Mouse (Mus musculus) large intestine, adult 2 months (tissue): ENCODE measurements around the gene Ptprm. TPM values are rescaled to one million over a fixed set of nuclear protein-coding genes. Genes with fewer than 3 reads are reported as not detected.

Source experiments
- DNase-seq: peaks from one replicate; pipeline ENCODE4 v3.0.0-alpha.2; 2012; ENCODE audit warnings: low read depth, low spot score
- WGBS: fragments of 180-500 bp; shearing (Covaris S2); methylation state at CpG from one replicate; pipeline ENCODE4 v1.1.7; 2018; 5-methylcytosine and 5-hydroxymethylcytosine counted together
- polyA plus RNA-seq: library from polyadenylated mRNA; depleted of rRNA; stranded (reverse); fragments of >200 nt; gene quantifications from 2 replicates; pipeline ENCODE4 v1.2.3, GENCODE M21; 2012

The Ptprm gene
- polyA plus RNA-seq, 1 experiment: 2.6 TPM

- 68% methylated on average over 12 of the region's 12 CpGs for WGBS
- no peak for DNase-seq
Observed at GRCm38 (mm10) chr17:67242774-67243495, 111.3 kb downstream of the Ptprm start.

- DNase-seq: no peak
- 64% methylated on average over 10 of the region's 10 CpGs for WGBS
Observed at GRCm38 (mm10) chr17:67241951-67242773, 112.1 kb downstream of the Ptprm start.

DNA sequence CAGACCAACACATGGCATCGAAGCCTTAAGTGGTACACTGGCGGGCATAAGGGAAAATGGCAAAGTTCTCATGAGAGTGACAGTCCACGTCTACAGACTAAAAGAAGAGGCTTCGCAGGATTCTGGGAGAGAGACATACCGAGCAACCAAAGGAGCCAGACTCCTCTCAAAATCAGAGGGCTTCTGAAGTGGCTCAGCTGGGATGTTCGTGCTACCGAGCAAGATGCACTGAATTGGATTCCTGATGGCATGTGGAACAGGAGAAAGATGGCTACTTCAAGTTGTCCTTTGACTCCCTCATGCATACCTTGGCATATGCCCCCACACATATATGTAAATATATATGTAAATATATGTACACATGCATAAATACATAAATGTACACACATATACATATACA lies 115.4 kb downstream of the Ptprm start:
- 95% methylated on average over 7 of the region's 7 CpGs for WGBS
- DNase-seq: no peak

DNA sequence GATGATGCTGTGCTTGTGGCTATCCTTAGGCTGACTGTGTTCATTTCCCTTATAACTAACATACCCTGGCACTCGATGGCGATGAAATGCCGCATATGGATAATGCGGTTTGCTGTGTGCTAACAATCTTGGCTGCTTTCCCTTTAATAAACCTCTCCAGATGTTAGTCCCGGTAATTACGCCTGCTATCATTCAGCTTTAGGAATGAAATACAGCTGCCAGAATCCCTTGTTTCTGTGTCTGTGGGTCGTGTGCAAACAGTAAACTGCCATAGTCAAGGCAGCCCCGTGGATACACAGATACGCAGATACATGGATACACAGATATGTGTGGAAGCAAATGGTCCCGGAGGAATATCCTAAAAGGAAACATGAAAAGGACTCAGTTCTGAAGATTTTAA lies 116.8 kb downstream of the Ptprm start:
- DNase-seq: no peak
- WGBS: 72% methylated on average over 10 of the region's 10 CpGs

GRCm38 (mm10) chr17:67233063-67233462 lies 121.2 kb downstream of the Ptprm start:
- DNase-seq: no peak

GRCm38 (mm10) chr17:67226991-67227390 lies 127.3 kb downstream of the Ptprm start:
- 69% methylated on average over 5 of the region's 5 CpGs for WGBS
- no peak for DNase-seq

More at GRCm38 (mm10) chr17:67233063-67233462, 121.2 kb downstream of the Ptprm start:
- WGBS: 74% methylated on average over 9 of the region's 9 CpGs

DNA sequence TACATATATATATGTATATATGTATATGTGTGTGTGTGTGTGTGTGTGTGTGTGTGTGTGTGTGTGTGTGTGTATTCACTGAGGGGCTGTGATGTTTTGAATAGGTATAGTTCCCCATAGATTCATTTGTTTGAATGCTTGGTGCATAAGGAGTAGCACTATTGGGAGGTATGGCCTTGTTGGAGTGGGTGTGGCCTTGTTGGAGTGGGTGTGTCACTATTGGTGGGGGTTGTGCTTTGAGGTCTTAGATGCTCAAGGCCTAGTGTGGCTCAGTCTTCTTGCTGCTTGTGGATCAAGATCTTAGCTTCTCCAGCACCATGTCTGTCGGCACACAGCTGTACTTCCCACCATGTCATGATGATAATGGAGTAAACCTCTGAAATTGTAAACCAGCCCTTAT lies 138.9 kb downstream of the Ptprm start:
- WGBS: 92% methylated on average over 1 of the region's 1 CpGs
- no peak for DNase-seq

- 62% methylated on average over 3 of the region's 3 CpGs for WGBS
- no peak for DNase-seq
Observed at GRCm38 (mm10) chr17:67213711-67214110, 140.5 kb downstream of the Ptprm start.

- WGBS: 33% methylated on average over 8 of the region's 8 CpGs
- DNase-seq: no peak
Observed at GRCm38 (mm10) chr17:67209676-67210344, 144.4 kb downstream of the Ptprm start.

DNA sequence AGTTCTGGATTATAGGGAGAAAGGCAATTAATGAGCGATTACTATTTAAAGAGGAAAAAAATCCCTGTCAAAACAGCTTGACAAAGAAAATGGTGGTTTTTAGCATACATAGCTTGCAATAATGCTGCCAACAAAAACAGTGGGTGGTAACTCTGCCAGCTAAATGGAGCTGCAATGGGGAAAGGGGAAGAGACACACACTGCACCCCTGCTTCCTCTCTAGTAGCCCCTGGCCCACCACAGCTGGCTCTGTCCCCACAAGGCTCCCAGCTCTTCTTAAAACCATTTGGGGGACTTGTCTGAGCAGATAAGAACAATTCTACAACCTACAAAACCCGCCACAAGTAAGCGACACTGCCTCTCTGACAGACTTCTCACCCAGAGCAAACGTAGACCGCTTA lies 145.7 kb downstream of the Ptprm start:
- no peak for DNase-seq
- WGBS: 70% methylated on average over 5 of the region's 5 CpGs

DNA sequence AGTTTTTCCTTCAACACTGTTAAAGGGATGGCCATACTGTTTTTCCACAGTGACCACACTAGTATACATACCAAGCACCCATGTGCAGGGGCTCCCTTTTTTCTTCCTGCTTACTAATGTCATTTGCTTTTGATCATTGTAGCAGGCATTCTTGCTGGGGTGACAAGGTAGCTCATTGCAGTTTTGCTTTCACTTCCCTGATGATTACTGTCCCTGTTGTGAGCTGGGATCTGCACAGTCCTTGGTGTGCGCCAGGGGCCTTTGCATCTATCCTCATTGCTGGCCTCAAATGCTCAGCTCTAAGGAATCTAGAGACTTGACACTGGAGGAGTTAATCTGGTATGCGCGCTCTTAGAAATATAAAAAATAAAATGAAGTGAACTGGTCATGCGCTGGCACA lies 147.3 kb downstream of the Ptprm start:
- DNase-seq: no peak
- WGBS: 92% methylated on average over 4 of the region's 4 CpGs

DNA sequence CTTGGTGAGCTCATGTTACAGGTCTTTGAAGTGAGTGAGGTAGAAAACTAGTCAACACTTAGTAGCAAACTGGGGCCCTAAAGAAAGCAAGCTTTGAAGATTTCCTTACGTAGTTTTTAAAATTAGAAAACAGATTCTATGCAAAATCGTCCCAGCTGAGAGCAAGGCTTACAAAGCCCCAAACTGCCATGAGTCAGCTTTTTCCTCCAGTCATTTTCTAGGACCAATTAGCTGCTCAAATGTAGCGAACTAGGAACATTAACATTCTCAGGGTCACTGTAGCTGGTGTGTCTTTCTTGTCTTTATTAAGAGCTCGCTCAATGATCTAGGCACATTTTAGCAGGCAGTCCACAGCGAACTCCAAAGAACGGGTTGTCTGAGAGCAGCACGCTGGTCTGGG lies 153.1 kb downstream of the Ptprm start:
- 76% methylated on average over 7 of the region's 7 CpGs for WGBS
- no peak for DNase-seq

DNA sequence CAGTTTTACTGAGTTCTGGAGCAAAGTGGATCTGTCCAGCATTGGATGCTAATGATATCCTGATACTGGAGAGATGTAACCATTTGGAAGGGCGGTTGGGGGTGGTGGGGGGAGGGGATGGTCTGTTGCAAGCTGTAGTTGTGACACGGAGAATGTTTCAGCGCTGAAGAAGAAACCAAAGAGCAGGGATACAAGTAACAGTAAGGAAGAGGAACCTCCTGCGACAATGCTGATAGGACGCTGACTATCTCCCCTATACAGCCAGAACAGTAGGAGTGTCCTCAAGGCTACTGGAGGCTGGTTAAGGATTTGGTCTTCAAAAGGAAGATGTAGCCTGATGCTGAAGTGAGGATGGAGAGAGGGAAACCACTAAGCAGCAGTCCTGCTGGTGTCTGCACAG lies 160.5 kb downstream of the Ptprm start:
- 73% methylated on average over 5 of the region's 5 CpGs for WGBS
- DNase-seq: no peak

GRCm38 (mm10) chr17:67188514-67188913 lies 165.7 kb downstream of the Ptprm start:
- WGBS: 78% methylated on average over 2 of the region's 2 CpGs

GRCm38 (mm10) chr17:67186879-67187278 lies 167.4 kb downstream of the Ptprm start:
- 40% methylated on average over 6 of the region's 6 CpGs for WGBS
- DNase-seq: no peak

More at GRCm38 (mm10) chr17:67188514-67188913, 165.7 kb downstream of the Ptprm start:
- DNase-seq: no peak

DNA sequence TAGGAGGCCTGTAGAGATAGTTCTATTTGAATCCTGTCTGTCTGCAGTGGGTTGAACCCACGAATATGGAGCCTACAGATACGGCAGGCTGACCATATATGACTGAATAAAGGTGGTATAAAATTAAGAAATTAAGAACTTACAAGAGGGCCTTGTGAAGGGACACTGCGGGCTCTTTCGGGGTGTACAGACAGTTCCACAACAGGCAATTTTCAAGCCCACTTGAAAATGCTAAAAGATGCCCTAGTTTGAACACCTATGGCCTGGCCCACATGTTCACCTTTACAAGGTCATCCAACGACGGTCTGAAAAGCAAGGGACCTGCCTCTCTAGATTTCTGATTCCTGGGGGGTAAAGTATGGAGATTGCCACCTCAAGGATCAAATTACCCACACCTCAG lies 168.3 kb downstream of the Ptprm start:
- WGBS: 78% methylated on average over 6 of the region's 6 CpGs
- no peak for DNase-seq

- no peak for DNase-seq
- 88% methylated on average over 1 of the region's 1 CpGs for WGBS
Observed at GRCm38 (mm10) chr17:67179446-67179845, 174.8 kb downstream of the Ptprm start.

- WGBS: 78% methylated on average over 5 of the region's 5 CpGs
- no peak for DNase-seq
Observed at GRCm38 (mm10) chr17:67178686-67179265, 175.5 kb downstream of the Ptprm start.

DNA sequence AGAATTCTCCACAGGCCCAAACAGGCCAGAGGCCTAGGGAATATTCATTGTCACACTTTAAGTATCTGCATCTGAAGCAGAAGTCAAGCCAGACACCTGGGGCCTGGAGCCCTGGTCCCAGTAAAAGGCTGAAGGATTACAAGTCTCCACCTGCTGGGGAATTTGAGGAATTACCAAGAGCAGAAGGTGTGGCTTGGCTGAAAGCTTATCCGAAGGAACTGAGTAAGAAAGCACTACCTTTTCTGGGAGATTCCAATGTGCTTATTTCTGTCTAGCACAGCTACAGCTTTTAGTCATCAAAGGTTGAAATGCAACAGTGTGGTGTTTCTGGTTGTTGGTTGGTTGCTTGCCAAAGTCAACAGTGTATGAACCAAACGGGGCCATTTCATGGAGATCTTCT lies 178.4 kb downstream of the Ptprm start:
- 17% methylated on average over 2 of the region's 2 CpGs for WGBS

GRCm38 (mm10) chr17:67171353-67171752 lies 182.9 kb downstream of the Ptprm start:
- 69% methylated on average over 2 of the region's 2 CpGs for WGBS
- no peak for DNase-seq

More for the DNA sequence above, 178.4 kb downstream of the Ptprm start:
- DNase-seq: no peak
